Mouse (Mus musculus): ENCODE measurements at regions not wholly inside any gene's neighbourhood (a gene's known extent, or its start where the extent isn't known, plus 50 kb on each side); places are given as distances from the start of the nearest gene placed in this dataset.

DNA sequence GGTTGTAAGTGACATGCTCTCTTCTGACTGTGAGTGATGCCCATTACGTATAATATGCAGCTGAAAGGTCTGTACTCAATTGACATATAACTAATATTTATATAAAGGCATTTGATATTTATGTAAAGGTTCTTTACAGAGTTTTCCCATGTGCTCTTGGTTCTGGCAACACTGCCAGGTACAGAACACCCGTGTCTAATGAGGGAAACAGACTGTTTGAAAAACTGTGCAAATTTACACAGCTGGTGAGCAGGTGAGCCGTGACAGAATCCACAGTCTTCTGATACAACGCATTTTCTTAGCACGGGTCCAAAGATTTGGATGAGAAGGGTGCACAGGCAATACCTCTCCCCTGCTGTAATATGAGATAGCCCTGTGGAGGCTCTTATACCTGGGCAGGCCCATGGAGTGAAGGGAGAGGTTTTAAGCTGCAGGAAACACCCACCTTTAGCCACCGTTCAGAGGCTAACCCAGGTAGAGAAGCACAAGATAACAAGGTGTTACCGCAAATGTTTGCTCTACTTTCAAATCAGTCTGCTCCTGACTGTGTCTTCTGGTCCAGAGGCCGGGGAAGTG lies 161.0 kb downstream of the Foxo1 start:
- no peak for DNase-seq (ENCODE audit: low read depth)

DNA sequence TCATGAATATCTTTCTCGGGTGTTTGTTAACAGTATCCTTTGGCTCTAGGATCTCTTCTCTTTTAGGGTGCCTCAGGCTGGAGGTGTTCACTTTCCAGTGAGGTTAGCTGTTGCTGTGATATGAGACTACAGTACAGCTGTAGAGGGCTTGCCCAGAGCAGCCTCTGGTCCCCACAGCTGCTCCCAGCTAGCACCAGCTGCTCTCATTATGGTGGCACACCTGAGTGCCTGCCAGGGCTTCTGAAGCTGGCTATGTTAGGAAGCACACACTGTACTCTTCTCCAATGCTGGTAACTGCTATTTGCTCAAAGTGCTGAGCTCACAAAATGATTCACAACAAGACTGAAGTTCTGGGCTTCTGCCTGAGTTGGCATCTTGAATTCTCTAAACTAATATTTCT lies 154.7 kb downstream of the Foxo1 start:
- DNase-seq (ENCODE audit: low read depth) = no peak

GRCm38 (mm10) chr3:52416261-52416660 lies 148.1 kb downstream of the Foxo1 start:
- DNase-seq (ENCODE audit: low read depth) = no peak

GRCm38 (mm10) chr3:52415361-52415760 lies 147.2 kb downstream of the Foxo1 start:
- no peak for DNase-seq (ENCODE audit: low read depth)

- no peak for DNase-seq (ENCODE audit: low read depth)
Measured at GRCm38 (mm10) chr3:52414017-52414416, 145.9 kb downstream of the Foxo1 start.

DNA sequence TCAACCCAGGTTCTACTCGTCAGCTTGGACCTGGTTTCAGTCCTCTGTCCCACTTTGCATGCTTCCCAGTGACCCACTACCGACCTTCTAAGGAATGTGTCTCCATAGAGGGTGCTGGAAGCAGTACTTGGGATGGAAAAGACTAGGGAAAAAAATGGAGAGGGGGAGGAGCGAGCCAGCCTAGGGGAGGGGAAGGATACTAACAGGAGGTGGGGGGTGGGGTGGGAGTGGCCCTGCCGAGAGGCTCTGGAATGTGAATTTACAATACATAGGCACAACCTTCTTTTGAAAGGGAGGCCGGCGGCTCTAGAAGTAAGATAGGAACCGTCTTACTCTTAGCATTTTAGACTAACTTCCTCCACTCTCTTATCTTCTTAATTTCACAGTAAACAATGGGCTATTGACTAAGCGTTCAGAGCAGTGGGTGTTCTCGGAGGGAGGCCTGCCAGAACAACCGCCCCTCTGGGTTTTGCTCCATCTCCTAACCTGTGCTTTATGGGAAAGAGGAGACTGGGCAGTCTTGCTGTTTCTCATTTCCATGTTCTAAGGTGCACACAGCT lies 145.1 kb downstream of the Foxo1 start:
- no peak for DNase-seq (ENCODE audit: low read depth)

GRCm38 (mm10) chr3:52411356-52411755 lies 143.2 kb downstream of the Foxo1 start:
- DNase-seq (ENCODE audit: low read depth) = peak; percentile 80

- DNase-seq (ENCODE audit: low read depth) = no peak
Measured at GRCm38 (mm10) chr3:52409465-52409864, 141.3 kb downstream of the Foxo1 start.

DNA sequence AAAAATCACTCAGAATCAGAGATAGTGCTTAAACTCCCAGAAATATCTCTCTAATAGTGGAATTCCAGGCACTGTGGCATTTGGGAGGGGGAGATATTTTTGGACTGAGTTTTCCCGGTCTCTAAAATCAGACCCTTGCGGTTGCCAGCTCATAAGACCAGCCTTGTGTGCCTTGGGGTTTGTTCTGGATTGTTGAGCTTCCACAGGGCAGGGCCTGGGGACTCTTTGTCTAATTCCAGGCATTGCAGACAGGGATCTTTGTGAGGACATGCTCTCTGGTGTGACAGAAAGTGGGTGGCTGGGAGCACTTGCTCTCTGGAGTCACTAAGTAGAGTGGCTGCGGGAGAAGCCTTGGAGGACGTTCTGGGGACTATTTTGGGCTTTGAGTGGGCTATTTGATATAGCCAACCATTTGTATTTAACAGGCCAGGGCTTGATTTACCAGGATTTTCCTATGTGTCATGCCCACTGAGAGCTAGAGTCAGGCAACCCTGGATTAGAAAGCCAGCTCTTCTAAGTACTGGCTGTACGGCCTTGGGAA lies 138.7 kb downstream of the Foxo1 start:
- no peak for DNase-seq (ENCODE audit: low read depth)

DNA sequence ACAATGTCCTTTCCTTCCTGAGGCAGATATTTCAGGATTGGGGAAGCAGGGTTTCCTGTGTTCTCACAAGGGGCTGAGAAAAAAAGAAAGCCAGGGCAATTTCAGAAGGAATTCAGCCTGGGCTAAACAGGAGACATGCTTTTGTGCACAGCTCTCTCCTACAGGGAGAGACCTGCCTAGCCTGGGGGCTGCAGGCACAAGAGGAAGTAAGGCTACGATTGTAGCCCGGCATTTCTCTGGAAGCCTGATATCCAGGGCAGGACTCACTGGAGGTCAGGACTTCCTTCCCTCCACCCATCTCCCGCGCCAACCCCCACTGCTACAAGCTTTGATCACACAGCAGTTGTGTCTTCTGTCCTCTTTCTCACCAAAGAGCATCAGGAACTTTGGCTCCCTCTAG lies 136.5 kb downstream of the Foxo1 start:
- DNase-seq (ENCODE audit: low read depth) = no peak

DNA sequence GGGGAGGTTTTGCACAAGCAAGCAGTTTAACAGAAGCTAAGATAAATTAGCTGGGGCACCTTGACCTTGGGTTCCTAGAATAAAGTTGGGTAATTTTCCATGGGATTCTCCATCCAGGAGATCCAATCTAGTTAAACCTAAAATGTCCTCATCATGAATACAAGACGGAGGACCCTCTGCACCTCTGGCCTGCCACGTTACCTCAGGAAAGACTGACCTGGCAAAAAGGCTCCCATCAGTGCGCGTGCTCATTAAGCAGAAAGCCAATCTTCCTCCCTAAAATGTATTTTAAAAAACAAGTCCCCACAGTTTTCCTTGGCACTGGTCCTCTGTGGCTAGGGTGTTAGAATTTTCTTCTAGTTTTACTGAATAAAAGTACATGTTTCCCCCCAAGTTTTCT lies 134.9 kb downstream of the Foxo1 start:
- DNase-seq (ENCODE audit: low read depth) = no peak

All from naive thymus-derived CD4-positive, alpha-beta T cell, adult 2 months (primary cell).